Mouse (Mus musculus) T-helper 17 cell (primary cell): Measurements from ENCODE around the gene Agk.

ENCODE experiments used
- in situ Hi-C, 2 experiments: fragments of 300-600 bp; cut with MboI, MseI; formaldehyde crosslinking; loops; 1 replicate in 1 of 2; 2 replicates in 1 of 2; pipeline ENCODE4 v1.15.1; 2025; ENCODE audit warnings: high pct_unique_total_duplicates in 2 of 2

Gene Agk

DNA sequence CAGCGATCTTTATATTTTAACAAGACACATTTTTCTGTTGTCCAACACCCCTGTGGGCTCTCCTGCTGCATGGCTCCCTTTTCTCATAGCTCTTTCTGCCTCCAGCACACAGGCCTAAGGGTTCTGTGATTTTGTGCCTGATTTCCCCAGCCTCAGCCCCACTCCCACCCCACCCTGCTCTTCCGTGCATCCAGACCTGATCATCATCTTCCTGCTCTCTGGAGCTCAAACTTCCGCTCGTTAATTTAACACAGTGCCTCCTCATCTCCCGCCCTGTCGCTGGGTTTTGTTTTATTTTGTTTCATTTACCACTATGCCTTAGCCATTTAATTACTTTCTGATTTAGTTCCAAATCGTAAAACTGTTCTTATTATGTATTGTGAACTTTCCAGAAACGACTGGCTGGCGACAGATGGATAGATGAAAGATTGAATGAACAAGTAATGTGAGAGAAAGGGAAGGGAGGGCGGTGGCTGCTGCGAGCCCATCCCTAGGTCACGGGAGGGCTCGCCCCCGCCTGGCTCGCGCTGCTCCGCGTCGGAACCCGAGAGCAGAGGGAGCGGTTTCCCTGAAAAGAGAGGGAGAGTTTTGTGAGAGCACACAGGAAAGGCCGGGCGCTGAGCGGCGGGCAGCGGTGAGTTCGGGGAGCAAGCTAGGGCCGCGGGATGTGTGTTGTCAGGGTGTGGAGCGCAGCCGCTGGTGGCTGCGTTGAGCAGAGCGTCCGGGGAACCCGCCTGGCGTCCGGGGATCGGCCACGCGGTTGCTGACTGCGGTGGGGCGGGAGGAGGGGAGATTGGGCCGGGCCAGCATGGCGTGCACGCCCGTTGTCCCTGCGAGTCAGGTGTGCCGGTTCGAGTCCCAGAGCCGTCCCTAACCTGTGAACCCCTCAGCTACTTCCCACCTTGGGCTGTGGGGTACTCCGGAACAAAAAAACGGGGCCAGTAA lies at the start of gene Agk:
Agk (plus strand) TSS at position 276 of the 945 bp plus-strand sequence.
- in situ Hi-C loops = loop anchor here (5.0 kb wide), 1 partner anchor 147 kb away; the partner anchor contains the start of gene Ssbp1 (in 2 of the 2)

DNA sequence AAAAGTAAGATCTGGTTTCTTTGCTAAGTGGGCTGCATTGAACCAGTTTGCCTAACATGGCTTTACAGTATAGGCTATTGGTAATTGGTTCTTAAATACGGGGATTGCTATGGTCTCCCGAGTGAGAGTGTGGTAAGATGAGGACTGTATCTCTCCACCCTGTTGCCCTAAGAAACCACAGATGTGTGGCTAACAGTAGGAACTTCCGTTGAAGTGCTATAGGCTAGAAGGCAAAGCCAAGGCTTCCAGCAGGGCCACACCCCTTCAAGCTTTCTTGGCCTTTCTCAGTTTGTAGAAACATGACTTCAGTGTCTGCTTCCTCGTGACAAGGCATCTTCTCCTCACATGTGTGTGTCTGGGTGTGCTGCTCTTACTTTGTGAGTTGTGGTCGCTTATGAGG lies 24.3 kb upstream of the Agk start:
- in situ Hi-C loops = no loop called here

DNA sequence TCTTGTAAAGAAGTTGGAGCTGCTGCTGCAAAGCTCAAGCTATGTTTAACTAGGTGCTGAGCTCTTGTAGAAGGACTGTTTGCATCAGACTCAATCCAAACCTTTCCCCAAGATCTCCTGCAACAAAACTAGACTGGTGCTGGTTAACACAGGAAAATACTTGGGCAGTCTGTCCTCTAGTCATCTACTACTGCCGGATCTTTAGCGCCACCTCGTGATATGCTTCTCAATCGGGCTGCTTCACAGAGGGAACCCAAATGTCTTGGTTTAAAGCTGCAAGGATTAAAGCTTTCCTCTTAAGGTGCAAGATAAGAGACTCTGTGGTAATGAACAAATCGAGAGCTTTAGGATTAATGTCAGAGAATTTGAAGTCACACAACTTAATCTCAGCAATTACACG lies 21.6 kb upstream of the Agk start:
- in situ Hi-C loops = no loop called here

DNA sequence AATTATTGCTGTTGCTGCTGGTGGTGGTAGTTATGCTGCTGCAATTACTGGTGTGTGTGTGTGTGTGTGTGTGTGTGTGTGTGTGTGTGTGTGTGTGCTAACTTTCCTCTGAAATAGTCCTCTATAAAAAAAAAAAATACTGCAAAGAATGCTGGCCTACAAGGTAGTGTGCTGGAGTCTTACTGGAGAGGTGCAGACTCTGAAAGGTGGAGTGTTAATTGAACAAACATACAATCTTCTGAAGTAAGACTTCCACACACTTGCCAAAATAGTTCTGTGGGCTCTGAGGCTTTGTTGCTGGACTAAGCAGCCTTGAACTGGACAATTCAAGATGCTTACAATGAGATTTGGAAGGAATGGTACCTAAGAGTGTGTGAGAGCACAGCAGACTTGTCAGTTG lies 20.0 kb upstream of the Agk start:
- in situ Hi-C loops = no loop called here

DNA sequence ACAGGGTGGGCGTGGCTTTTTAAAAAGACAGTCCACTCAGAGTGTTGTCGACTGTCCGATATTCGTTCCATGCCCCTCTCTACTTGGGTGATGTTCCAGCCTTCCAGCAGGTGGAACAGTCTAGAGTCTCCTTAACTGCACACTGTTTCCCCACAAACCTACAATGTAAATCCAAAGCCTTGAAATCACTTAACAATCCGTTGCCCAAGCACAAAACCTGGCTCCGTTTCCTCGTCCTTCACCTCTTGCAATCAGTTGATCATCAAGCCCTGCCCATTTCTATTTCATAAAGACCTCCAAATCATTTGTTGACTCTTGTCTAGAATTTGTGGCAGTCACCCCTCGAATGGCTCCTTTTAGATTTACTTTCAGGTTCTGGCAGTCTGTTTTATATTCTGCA lies 1.4 kb downstream of the Agk start:
- in situ Hi-C loops = loop anchor here (5.0 kb wide), 1 partner anchor 146 kb away; the partner anchor contains the start of gene Ssbp1 (in 2 of the 2)

DNA sequence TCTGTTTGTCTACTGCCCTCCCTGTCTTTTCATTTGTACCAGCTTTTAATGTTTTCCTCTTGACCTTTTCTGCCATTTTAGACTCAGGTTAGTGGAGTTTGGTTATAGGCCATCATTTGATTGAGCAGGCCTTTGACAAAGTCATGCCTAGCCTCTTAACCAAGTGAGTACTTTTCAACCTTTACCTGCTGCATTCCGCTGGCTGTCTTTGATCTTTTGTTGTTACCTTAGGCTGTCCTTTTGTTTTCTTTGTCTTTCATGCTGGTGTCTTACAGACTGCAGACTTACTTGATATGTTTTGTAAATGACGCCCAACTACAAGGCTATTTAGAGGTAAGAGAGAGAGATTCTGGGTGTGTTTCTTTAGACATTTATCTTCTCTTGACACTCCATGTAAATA lies 8.5 kb downstream of the Agk start:
- in situ Hi-C loops = no loop called here

DNA sequence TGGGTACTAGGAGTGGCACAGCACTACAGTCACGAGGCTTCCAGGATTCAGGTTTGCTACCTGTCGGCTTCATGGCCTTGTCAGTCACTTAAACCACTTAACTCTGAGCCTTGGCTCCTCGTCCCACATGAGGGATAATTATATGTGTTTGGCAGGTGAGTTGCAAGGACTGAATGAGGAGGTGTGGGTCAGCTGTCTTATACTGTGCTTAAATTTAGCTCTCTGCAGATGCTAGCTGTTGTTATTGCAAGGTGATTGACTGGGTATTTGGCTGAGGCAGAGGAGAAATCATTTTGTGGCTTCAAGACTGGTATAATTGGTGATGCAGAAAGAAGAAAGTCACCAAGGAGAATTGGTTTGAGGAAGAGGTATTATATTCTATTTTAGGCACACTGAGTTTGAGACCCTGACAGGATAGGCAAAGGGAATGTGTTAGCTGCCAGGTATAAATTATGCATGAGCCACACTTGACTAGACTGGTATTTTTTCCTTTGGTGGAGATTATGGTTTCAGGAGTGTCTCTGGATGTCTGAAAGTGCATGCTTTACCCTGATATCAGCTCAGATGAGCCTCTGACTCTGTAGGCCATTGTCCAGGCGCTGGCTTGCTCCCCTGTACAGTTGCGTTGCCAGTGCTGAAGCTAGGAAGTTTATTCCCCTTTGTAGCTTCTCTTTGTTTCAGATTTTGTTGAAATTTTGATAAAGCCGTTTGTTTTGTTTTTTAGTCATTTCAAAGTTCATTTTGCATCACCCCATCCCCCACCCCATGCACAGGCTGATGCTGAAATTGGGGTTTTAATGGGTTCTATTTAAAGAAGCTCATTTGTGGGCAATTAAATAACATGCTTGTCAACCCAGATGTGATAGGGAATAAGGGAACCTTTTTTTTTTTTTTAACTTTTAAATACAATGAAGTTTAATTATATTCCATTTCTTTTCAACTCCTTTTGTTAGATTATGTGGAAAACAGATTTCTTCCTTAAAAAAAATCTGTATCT lies 12.1 kb downstream of the Agk start:
- in situ Hi-C loops = no loop called here

DNA sequence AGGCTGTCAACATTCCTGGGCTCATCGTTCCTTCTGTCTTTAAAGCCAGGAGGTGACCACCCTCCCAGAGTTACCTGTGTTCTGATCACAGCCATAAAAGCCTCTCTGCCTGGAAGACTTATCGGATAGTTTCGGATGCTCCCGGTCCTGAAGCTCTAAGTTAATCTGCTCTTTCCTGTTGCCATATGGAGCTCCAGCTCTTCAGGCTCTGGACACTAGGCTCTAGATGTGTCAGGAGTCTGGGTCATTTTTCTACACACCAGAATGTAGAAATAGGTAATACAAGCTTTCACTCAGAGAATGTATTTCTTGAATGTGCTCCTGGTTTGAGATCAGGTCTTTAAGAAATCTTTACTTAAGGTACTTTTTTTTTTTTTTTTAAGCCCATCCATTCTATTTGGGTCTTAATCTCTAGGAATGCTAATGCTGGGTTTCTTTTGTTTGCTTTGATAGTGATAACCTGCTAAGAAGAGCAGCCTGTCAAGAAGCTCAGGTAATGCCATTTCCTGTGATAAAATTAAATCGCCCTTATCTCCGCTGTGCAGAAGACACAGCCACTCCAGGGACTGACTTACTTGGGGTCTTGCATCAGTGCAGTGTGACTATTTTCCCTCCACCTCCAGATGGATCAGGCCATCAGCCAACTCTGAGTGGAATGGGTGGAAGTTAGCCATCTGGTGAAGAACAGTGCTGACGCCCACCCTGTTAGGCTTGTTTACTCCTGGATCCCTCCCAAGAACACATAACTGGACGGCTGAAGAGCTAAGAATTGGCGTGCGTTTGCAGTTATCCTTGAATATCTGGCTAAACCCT lies 22.2 kb downstream of the Agk start:
- in situ Hi-C loops = no loop called here

DNA sequence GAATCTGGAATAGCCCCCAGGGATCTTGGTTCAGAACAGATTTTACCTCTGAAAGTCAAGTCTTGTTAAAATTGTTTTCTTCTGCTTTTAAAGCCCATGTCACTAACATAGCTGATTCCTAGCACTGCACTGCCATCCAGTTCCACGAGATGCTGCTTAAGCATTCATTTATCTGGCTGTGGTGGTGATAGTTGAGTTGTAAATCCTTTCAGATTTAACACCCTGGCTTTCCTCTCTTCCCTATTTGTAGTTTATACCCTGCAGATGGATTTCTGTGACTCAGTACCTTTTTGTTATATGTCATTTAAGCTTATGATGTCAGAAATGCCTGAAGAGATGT lies 22.8 kb downstream of the Agk start:
- in situ Hi-C loops = no loop called here

DNA sequence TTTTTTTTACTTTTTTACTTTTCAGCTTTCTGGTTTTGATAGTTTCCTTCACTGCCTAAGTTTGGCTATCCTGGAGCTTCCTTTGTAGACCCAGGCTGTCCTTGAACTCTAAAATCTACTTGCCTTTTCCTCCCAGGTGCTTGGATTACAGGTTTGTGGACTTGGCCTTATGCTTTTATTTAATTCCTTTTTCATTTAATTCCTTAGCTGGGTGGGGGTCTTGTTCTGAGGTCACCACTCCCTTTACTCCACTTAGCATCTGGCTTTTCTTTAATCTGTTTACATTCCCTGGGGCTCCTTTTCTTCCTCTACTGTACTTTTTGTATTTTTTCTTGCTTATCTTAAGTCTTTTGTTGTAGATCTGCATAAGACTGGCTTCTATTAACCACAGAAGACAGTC lies 25.1 kb downstream of the Agk start:
- in situ Hi-C loops = no loop called here

DNA sequence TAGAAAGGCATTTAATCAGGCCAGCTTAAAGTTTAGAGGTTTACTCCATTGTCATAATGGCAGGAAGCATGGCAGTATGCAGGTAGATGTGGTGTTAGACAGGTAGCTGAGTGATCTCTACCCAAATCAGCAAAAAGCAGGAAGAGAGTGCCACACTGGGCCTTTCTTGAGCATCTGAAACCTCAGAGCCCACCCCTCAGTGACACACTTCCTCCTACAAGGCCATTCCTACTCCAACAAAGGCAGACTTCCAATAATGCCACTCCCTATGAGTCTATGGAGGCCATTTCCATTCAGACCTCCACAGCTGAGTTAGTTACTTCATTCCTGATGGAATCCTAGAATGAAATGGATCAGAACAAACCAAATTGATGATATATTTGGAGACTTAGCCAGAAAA lies 25.9 kb downstream of the Agk start:
- in situ Hi-C loops = no loop called here

DNA sequence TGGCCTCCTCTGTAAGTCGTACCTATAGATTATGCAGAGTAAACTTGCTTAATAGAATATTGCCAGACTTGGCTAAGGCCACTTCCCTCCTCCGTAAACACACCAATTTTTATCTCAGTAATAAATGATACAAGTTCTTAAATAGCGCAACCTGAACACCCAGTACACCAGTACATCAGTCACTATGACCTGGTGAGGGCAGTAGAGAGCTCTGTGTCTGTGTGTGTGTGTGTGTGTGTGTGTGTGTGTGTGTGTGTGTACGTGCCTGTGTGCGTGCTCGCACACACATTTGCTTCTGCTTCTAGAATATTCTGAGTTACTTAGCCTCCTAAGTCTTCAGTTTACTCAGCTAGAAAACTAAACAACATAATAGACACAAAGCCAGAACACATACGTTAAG lies 28.4 kb downstream of the Agk start:
- in situ Hi-C loops = no loop called here

DNA sequence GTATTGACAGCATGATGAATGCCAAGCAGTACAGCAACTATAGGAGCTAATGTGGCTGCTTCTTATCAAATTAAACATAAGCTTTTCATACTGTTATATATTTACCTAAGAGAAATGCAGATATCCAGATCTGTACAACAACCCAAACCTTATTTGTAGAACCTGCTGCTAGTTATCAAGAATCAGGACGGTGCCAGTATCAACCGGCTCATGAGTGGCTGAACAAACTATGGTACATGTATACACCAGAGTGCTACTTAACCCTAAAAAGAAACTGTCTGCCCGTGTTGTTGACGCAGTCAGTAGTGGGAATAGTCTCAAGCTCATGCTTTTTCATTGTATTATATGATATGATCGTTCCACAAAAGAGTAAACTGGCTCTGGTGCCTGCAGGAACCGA lies 46.1 kb downstream of the Agk start:
- in situ Hi-C loops = no loop called here

DNA sequence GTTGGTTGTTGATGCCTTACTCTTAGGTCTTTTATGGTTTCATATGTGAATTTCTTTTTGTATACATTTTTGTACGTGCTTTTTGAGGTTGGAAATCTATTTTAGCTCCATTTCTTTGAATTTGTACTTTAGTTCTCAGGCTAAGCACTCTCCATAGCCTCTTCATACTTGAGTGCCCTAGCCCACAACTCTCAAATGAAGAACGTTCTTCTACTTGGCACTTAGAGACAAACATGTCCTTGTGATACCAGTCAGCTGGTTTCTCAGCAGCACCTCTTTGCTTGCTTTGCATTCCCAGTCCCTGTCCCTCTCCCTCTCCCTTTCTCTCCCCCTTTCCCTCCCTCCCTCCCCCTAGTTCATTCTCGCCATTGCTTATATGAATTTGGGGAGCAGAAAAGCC lies 55.2 kb downstream of the Agk start:
- in situ Hi-C loops = no loop called here

DNA sequence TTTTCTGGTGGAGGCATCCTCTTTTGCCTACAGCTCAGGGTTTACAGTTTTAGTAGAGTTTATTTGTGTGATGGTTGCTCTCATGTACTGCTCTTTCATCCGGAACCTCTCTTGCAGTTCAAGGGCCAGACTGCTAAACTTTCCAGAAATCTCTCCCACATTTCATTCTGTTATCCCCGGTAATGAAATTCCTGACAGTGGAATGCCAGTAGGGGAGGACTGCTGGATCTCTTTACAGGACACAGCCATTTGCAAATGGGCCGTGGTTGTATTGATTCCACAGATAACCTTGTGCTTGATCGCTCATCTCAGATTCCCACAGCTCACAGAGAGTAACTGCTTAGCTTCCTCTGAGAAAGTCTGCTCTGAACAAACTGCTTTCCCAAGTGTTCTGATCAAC lies 56.9 kb downstream of the Agk start:
- in situ Hi-C loops = no loop called here

DNA sequence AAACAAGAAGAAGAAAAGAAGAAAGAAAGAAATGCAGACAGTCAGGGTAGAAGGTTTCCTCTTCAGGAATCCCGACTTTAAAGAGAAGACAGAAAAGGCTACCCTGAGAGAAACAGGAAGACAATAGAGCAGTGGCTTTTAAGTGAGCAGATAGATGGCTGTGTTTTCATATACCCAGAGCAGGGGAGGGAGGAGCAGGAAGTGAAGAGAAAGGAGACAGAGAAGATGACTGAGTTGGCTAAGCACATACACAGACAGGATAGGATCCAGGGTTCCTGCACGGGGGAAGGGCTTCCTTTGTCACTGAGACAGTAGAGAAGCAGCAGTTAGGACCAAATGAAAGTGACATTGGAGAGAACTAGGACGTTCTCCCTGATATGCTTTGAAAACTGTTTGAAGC lies 60.7 kb downstream of the Agk start:
- in situ Hi-C loops = no loop called here

DNA sequence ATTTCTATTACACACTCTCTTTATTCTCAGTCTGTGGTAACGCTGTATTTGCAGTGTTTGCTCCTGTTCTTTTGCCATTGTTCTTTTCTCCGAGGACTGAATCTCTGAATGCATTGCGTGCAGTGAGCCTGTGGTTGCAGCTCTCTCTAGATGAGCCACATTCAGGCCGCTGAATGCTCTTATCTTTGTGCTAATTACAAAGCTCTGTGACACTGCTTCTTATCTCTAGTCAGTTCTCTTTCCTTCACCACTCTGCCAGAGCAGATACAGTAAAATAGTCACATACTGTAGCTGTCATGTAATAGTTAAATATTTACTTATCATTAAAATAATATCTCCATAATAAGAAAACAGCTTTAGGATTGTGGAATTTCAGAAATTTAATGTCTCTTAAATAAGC lies 63.7 kb downstream of the Agk start:
- in situ Hi-C loops = no loop called here

DNA sequence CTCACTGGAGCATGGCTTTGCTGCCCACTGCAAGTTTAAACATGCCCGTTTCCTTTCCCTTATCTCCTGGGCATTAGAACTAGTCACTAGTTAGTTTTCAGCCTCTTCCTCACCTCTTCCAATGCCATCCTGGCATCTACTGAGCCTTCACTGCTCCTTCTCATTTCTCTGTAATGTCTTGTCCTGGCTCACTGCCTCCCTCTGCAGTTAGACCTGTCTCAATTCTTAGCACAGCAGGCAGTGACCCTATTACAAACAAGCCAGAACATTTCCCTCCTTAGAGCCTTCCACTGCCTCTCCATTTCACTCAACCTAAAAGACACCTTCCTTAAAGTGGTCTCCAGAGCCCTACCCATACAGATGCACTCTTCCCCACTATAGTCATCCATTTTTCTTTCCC lies 66.0 kb downstream of the Agk start:
- in situ Hi-C loops = no loop called here

DNA sequence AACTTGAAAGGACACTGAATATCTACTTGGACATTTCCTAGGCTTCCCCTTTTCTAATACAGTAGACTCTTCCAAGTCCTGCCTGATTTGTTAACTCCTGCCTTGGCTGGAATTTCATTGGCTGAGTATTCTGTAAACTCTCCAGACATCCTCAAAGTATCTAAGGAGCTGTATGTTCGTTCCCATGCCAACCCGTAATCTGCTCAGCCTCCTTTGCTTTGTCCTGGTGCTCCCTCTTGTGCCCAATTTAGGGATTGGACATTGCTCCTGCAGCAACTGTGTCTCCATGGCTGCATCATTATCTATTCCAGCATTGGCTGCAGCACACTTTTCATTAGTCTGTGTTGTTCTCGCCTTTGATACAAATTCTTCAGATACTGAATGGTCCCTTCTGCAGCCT lies 68.2 kb downstream of the Agk start:
- in situ Hi-C loops = no loop called here

DNA sequence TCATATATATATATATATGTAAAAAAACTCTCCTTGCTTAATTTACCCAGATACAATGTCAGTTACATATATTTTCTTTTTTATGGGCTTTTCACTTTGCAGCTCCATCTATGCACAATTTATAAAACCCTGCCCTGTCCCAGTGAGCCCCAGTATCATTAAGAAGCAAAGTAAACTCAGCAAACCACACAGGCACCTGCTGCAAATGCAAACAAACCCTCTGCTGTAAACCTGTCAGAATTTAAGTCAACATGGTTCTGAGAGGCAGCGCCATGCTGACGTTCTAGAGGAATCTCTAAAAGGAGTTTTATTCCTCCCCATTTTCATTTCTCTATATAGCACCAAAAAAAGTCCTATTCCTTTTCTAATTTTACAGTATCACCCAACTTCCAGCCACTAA lies 77.1 kb downstream of the Agk start:
- in situ Hi-C loops = no loop called here

DNA sequence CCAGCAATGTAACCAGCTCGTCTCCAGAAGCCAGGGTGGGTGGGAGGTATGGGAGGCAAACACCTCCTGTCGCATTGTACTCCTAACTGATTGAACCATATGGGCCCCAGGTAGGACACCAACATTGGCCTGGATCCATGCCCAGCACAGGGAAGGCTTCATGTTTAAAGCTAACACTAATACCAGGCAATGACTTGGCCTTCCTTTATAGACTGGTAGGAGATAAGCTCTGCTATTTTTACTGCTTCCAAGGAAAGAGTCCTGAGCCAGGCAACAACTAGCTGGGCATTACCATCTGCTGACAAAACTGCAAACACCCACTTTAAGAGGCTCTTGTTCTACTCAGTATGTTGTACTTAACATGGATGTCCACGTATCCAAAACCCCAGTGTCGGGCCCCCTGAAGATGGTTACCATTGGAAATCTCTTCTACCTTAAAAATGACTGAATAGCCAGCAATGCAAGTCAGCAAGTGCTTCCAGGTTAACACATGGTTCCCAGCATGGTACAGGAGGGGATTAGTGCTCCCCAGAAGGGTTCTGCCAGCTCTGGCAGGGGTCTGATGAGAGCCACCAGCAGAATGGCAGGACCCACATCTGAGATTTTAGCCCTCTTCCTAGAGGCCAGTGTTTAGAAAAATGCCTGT lies 78.8 kb downstream of the Agk start:
- in situ Hi-C loops = no loop called here
